Mouse (Mus musculus): ENCODE results near the gene Lin7b. TPM values are rescaled to one million over a fixed set of nuclear protein-coding genes. Genes with fewer than 3 reads are reported as not detected.

Gene Lin7b
- total and polyA plus RNA-seq, 3 experiments: 1.3 to 3.8 TPM; not detected in 1

DNA sequence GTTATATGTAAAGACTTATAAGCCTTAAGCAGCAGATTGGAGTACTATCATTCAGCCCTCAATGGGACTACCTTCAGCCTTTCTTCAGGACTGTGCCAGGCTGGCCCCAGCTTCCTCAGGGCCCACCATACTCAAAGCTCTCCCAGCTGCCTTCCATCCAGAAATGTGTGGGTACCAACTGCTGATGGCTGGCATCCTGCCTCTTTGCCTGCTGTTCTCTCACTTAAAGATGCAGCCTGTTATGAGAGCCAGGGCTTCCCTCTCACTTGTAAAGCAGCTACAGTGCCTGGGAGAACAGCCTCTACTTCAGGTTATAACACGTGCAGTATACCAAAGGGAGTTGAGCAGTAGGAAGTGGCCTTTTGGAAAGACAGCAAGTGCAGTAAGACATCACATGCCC lies 5.7 kb upstream of the Lin7b start:
- TF ChIP-seq ZMIZ1 (IDR thresholded peaks at IDR 0.05; ENCODE audit: low read depth, low read length) (0 out of 2 replicates have a peak, but pooled peaks have one; percentile 33), USF1 (IDR thresholded peaks at IDR 0.05; ENCODE audit: low read depth, low read length) (no peak), POLR2AphosphoS5 (IDR thresholded peaks at IDR 0.05; ENCODE audit: borderline replicate concordance, low read depth, low read length) (no peak)
- no peaks in the 10 kb centered on the region for H3K9me3 ChIP-seq (replicated peaks; ENCODE audit: insufficient read depth, low read length)
- H3K36me3 ChIP-seq (ENCODE audit: control insufficient read depth in 1 of 2, insufficient read depth in 2 of 2, low read length in 2 of 2): peaks cover 30 to 34% of the 10 kb centered on the region in 2 experiments
- peaks cover 3 to 6% of the 10 kb centered on the region in 2 experiments; a peak in 3 of 4 replicates for H3K4me1 ChIP-seq (ENCODE audit: control insufficient read depth in 1 of 2, insufficient read depth in 2 of 2, low read length in 2 of 2)
- no peak overlapping the region for H3K4me3 ChIP-seq (ENCODE audit: control insufficient read depth in 1 of 2, insufficient read depth in 1 of 2, low read depth in 2 of 2, low read length in 2 of 2)
- no peaks in the 10 kb centered on the region for H3K27me3 ChIP-seq (ENCODE audit: control insufficient read depth in 1 of 2, insufficient read depth in 2 of 2, low read length in 2 of 2)
- no peaks in the 10 kb centered on the region; the same call in 1 of the 2 replicates for H3K79me2 ChIP-seq (ENCODE audit: control insufficient read depth, insufficient read depth, low read length, poor library complexity)
- no peak overlapping the region for H3K9ac ChIP-seq (ENCODE audit: control insufficient read depth, low read depth, low read length, poor library complexity, severe bottlenecking)
- H3K27ac ChIP-seq (ENCODE audit: control insufficient read depth, low read depth, low read length): no peak overlapping the region
- no peak for DNase-seq (ENCODE audit: low read depth, low spot score)

DNA sequence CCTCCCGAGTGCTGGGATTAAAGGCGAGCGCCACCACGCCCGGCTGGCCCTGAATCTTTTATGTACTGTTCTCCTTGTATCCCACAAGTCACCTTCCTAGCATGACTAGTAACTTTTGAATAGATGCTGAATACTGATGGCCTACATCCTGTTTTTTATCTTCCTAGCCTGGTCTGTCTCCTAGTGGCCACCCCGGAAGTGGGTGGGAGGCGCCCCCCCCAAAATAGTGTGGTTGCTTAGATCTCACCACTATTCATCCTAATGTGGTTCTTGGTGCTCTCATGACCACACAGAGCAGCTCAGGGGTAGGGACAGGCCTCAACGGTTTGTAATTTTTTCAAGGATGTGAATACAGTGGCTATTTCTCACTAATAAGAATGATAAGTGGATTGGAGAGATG lies 4.2 kb upstream of the Lin7b start:
- H3K36me3 ChIP-seq (ENCODE audit: control insufficient read depth in 1 of 2, insufficient read depth in 2 of 2, low read length in 2 of 2): peaks cover 30 to 34% of the 10 kb centered on the region in 2 experiments
- H3K27ac ChIP-seq (ENCODE audit: control insufficient read depth, low read depth, low read length): peak overlapping the region; percentile 63
- H3K9me3 ChIP-seq (replicated peaks; ENCODE audit: insufficient read depth, low read length): no peaks in the 10 kb centered on the region
- H3K27me3 ChIP-seq (ENCODE audit: control insufficient read depth in 1 of 2, insufficient read depth in 2 of 2, low read length in 2 of 2): no peaks in the 10 kb centered on the region
- peaks cover 6% of the 10 kb centered on the region in 2 experiments; a peak in 3 of 4 replicates for H3K4me1 ChIP-seq (ENCODE audit: control insufficient read depth in 1 of 2, insufficient read depth in 2 of 2, low read length in 2 of 2)
- no peak overlapping the region for H3K4me3 ChIP-seq (ENCODE audit: control insufficient read depth in 1 of 2, insufficient read depth in 1 of 2, low read depth in 2 of 2, low read length in 2 of 2)
- no peaks in the 10 kb centered on the region; the same call in 1 of the 2 replicates for H3K79me2 ChIP-seq (ENCODE audit: control insufficient read depth, insufficient read depth, low read length, poor library complexity)
- peak; percentile 84 for DNase-seq (ENCODE audit: low read depth, low spot score)
- H3K9ac ChIP-seq (ENCODE audit: control insufficient read depth, low read depth, low read length, poor library complexity, severe bottlenecking): no peak overlapping the region
- TF ChIP-seq RCOR1 (IDR thresholded peaks at IDR 0.05; ENCODE audit: low read depth, low read length): peak; percentile 30; the same call in 1 of the 2 replicates
- peak; percentile 32; the same call in 1 of the 2 replicates for TF ChIP-seq HCFC1 (IDR thresholded peaks at IDR 0.05; ENCODE audit: low read depth, low read length)
- no peak for TF ChIP-seq USF1 (IDR thresholded peaks at IDR 0.05; ENCODE audit: low read depth, low read length)
- peak; percentile 76 for TF ChIP-seq ELF1 (IDR thresholded peaks at IDR 0.05; ENCODE audit: low read depth, low read length)
- TF ChIP-seq JUND (IDR thresholded peaks at IDR 0.05; ENCODE audit: low read depth, low read length): no peak
- TF ChIP-seq POLR2A (IDR thresholded peaks at IDR 0.05; ENCODE audit: control insufficient read depth in 1 of 2, insufficient read depth in 1 of 2, low read depth in 1 of 2, low read length in 2 of 2, poor library complexity in 1 of 2): peak in 1 of 2 experiments; percentile 23; a peak in 2 of 4 replicates
- 0 out of 2 replicates have a peak, but pooled peaks have one; percentile 39 for TF ChIP-seq ZNF384 (IDR thresholded peaks at IDR 0.05; ENCODE audit: low read depth, low read length)
- no peak for TF ChIP-seq CHD1 (IDR thresholded peaks at IDR 0.05; ENCODE audit: low read depth, low read length)
- TF ChIP-seq MXI1 (IDR thresholded peaks at IDR 0.05; ENCODE audit: low read depth, low read length): 0 out of 2 replicates have a peak, but pooled peaks have one; percentile 41
- TF ChIP-seq TAL1 (IDR thresholded peaks at IDR 0.05; ENCODE audit: low read length): peak; percentile 36
- no peak for TF ChIP-seq GABPA (IDR thresholded peaks at IDR 0.05; ENCODE audit: low read depth, low read length)
- 0 out of 2 replicates have a peak, but pooled peaks have one; percentile 26 for TF ChIP-seq ZMIZ1 (IDR thresholded peaks at IDR 0.05; ENCODE audit: low read depth, low read length)
- peak; percentile 18; the same call in 1 of the 2 replicates for TF ChIP-seq NELFE (IDR thresholded peaks at IDR 0.05; ENCODE audit: low read depth, low read length)
- TF ChIP-seq SIN3A (IDR thresholded peaks at IDR 0.05; ENCODE audit: low read length): peak; percentile 61
- peak; percentile 60 for TF ChIP-seq ETS1 (IDR thresholded peaks at IDR 0.05; ENCODE audit: low read depth, low read length)
- no peak for TF ChIP-seq TCF12 (IDR thresholded peaks at IDR 0.05; ENCODE audit: low read depth, low read length)
- TF ChIP-seq EP300 (IDR thresholded peaks at IDR 0.05; ENCODE audit: low read depth in 1 of 2, low read length in 2 of 2): peak; percentile 63 to 83; a peak in 3 of 4 replicates
- TF ChIP-seq GATA1 (IDR thresholded peaks at IDR 0.05; ENCODE audit: low read depth, low read length): peak; percentile 59; the same call in 1 of the 2 replicates

All from MEL (cell line).